Mouse (Mus musculus) liver, adult 2 months (tissue): ENCODE measurements around the gene Lekr1. TPM values are rescaled to one million over a fixed set of nuclear protein-coding genes. Genes with fewer than 3 reads are reported as not detected.

Source experiments
- DNase-seq: peaks from one replicate; pipeline ENCODE4 v3.0.0-alpha.2; 2011; ENCODE audit warnings: low read depth, low spot score; ENCODE audit errors: extremely low read depth
- H3K27ac ChIP-seq: fragments of 200-500 bp; replicated peaks from 2 replicates; pipeline ENCODE4 v1.5.1; 2012; ENCODE audit warnings: low read depth, mild to moderate bottlenecking, control low read depth, inconsistent platforms, low read length; ENCODE audit not compliant: insufficient read depth
- H3K27me3 ChIP-seq: fragments of 200-500 bp; 2 replicates; pipeline ENCODE4 v1.6.1; 2012; ENCODE audit warnings: mild to moderate bottlenecking, moderate library complexity, low read length, inconsistent platforms; ENCODE audit not compliant: control insufficient read depth, insufficient read depth
- H3K36me3 ChIP-seq: fragments of 200-500 bp; 2 replicates; pipeline ENCODE4 v1.6.1; 2012; ENCODE audit warnings: low read length, inconsistent platforms; ENCODE audit not compliant: control insufficient read depth, insufficient read depth
- H3K4me1 ChIP-seq: fragments of 200-500 bp; 2 replicates; pipeline ENCODE4 v1.6.1; 2011; ENCODE audit warnings: low read length; ENCODE audit not compliant: control insufficient read depth, insufficient read depth
- H3K4me3 ChIP-seq: fragments of 200-500 bp; 2 replicates; pipeline ENCODE4 v1.5.1; 2011; ENCODE audit warnings: low read depth, mild to moderate bottlenecking, control low read depth, low read length, moderate library complexity; ENCODE audit not compliant: insufficient read depth
- H3K79me2 ChIP-seq: fragments of 200-500 bp; 2 replicates; pipeline ENCODE4 v1.6.1; 2012; ENCODE audit warnings: inconsistent platforms, mild to moderate bottlenecking, low read length, moderate library complexity; ENCODE audit not compliant: control insufficient read depth, insufficient read depth
- H3K9ac ChIP-seq: fragments of 200-500 bp; 2 replicates; pipeline ENCODE4 v1.6.1; 2012; ENCODE audit warnings: low read depth, mild to moderate bottlenecking, control low read depth, inconsistent platforms, low read length
- CTCF ChIP-seq: fragments of 200-500 bp; IDR thresholded peaks from 2 replicates; pipeline ENCODE4 v1.5.1; 2011; ENCODE audit warnings: low read depth, low read length, control low read depth
- POLR2A ChIP-seq: fragments of 200-500 bp; IDR thresholded peaks from 2 replicates; pipeline ENCODE4 v1.6.1; 2011; ENCODE audit warnings: low read length, control low read depth; ENCODE audit not compliant: insufficient read depth; ENCODE audit errors: extremely low read depth
- WGBS: fragments of 180-500 bp; shearing (Covaris S2); methylation state at CpG from one replicate; pipeline ENCODE4 v1.1.7; 2018; 5-methylcytosine and 5-hydroxymethylcytosine counted together
- polyA plus RNA-seq: library from polyadenylated mRNA; depleted of rRNA; stranded (reverse); fragments of >200 nt; gene quantifications from 2 replicates; pipeline ENCODE4 v1.2.3, GENCODE M21; 2012
- total RNA-seq: library from RNA; depleted of rRNA; stranded (reverse); fragments of >200 nt; gene quantifications from 2 replicates; pipeline ENCODE4 v1.2.3, GENCODE M21; 2014

Lekr1 gene
- total and polyA plus RNA-seq, 2 experiments = 0.09 TPM; not detected in 1

DNA sequence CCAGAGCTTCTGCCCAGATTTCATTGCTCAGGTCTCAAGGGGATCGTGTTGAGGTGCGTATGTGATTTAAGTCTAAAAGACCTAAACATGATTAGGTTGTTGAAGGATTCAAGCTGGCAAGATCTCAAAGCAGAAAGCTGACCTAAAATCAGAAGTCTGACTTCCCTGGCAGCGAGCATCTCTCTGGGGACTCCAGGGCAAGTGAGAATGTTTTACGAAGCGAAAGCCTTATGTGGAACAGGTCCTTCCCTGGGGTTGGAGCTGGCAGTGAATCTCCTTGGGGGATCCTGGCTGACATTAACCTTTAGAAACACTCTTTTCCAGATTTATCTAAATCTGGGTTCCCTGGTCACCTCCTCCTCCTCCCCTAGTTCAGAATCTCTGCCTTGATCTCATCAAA is 187.7 kb downstream of the Lekr1 start:
- no peak for TF ChIP-seq POLR2A
- no peak for TF ChIP-seq CTCF
- Histone ChIP-seq H3K79me2 (no peaks in the 10 kb centered on the region), H3K36me3 (no peaks in the 10 kb centered on the region), H3K9ac (no peak overlapping the region), H3K27ac (no peak overlapping the region), H3K4me3 (no peak overlapping the region), H3K4me1 (peaks cover 1% of the 10 kb centered on the region; the same call in 1 of the 2 replicates), H3K27me3 (no peaks in the 10 kb centered on the region)
- no peak for DNase-seq
- 94% methylated on average over 5 of the region's 5 CpGs for WGBS

DNA sequence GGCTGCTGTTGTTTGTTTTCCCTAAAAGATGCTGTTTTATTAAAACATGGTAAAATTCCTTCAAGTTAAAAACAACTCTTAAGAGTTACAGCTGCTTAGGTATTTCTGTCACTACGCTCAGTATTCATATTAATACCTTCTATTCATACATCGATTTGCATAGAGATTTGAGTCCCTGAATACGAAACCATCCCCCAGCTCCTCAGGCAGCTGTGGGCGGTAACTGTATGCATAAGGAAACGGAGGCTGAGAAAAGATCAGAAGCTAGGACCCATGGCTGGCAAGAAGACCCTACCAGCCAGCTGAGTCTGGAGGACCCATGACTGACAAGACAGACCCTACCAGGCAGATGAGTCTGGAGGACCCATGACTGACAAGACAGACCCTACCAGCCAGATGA is 189.5 kb downstream of the Lekr1 start:
- Histone ChIP-seq H3K4me1 (peaks cover 5% of the 10 kb centered on the region; the same call in 1 of the 2 replicates), H3K27ac (no peak overlapping the region), H3K79me2 (no peaks in the 10 kb centered on the region), H3K4me3 (no peak overlapping the region), H3K36me3 (no peaks in the 10 kb centered on the region), H3K27me3 (no peaks in the 10 kb centered on the region), H3K9ac (no peak overlapping the region)
- no peak for TF ChIP-seq CTCF
- no peak for TF ChIP-seq POLR2A
- WGBS = 98% methylated on average over 5 of the region's 5 CpGs
- no peak for DNase-seq

DNA sequence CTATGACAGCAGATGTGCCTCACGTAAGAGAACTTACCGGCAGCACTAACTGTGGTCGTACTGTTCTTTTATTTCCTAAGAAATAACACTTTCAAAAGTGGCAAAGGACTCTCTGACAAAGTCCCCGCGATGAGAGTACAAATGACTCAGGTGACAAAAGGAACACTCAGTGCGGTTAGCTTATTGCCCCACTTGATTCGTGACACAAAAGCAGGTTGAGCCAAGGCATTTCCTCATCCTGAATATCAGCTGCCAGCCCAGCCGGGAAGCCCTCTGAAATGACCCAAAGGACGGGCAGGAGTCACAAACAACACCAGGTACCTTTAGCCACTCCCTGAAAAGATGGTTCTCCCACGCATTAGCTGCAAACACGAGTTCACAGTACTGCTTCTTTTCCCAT is 192.1 kb downstream of the Lekr1 start:
- TF ChIP-seq POLR2A (no peak), CTCF (no peak)
- H3K4me3 ChIP-seq = no peak overlapping the region
- H3K4me1 ChIP-seq = peaks cover 5% of the 10 kb centered on the region; the same call in 1 of the 2 replicates
- no peaks in the 10 kb centered on the region for H3K79me2 ChIP-seq
- H3K9ac ChIP-seq = no peak overlapping the region
- DNase-seq = peak; percentile 86
- no peaks in the 10 kb centered on the region for H3K36me3 ChIP-seq
- H3K27ac ChIP-seq = no peak overlapping the region
- WGBS = 17% methylated on average over 11 of the region's 11 CpGs
- no peaks in the 10 kb centered on the region for H3K27me3 ChIP-seq

DNA sequence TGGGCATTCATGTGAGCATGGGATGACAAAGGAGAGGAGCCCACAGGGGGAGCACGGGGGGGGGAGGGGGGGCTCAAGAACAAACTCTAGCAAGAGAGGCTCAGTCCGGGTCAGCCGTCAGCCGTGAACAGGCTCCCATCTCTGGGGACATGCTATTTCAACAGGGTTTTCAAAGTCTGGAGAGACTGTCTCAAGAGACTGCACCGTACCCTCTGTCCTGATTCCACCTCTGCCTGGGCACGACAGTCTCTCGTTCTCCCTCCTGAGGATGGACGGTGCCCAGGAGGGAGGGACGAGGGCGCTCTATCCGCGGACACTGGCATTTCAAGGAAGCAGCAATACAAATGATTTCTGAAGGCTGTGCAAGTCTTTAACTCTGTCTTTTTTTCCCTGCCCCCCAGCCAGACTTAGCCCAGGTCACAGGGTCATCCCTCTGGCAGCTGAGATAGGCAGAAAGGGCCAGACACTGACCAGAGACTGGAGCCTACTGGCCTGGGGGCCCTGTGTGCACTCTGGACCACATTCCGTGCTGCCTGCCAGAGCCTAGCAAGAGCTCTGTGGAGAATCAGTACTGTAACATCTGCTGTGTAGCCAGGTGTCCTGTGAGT is 192.8 kb downstream of the Lekr1 start:
- no peaks in the 10 kb centered on the region for H3K79me2 ChIP-seq
- DNase-seq = peak; percentile 65
- WGBS = 14% methylated on average over 13 of the region's 13 CpGs
- TF ChIP-seq POLR2A (no peak), CTCF (no peak)
- H3K36me3 ChIP-seq = no peaks in the 10 kb centered on the region
- H3K4me3 ChIP-seq = no peak overlapping the region
- peaks cover 5% of the 10 kb centered on the region; the same call in 1 of the 2 replicates for H3K4me1 ChIP-seq
- H3K9ac ChIP-seq = peak overlapping the region; percentile 23; the same call in 1 of the 2 replicates
- H3K27me3 ChIP-seq = no peaks in the 10 kb centered on the region
- H3K27ac ChIP-seq = no peak overlapping the region

DNA sequence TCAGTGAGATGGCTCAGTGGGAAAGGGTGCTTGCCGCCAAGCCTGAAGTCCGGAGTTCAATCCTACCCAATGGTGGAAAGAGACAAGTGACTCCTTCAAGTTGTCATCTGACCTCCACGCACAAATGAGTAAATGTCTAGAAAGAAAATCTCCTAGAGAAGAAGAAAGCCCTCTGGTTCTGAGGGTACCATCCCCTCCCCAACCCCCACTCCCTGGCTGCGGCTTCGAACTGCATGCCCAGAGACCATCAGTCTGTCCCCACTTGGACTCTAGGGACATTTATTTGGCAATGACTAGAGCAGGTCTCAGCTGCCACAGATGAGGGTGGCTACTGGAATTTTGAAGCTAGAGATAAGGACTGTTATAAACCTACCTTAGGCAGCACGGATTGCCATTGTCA is 193.7 kb downstream of the Lekr1 start:
- Histone ChIP-seq H3K36me3 (no peaks in the 10 kb centered on the region), H3K79me2 (no peaks in the 10 kb centered on the region), H3K4me3 (no peak overlapping the region), H3K4me1 (peaks cover 5% of the 10 kb centered on the region; the same call in 1 of the 2 replicates), H3K27ac (no peak overlapping the region), H3K9ac (no peak overlapping the region), H3K27me3 (no peaks in the 10 kb centered on the region)
- WGBS = 94% methylated on average over 6 of the region's 6 CpGs
- DNase-seq = no peak
- TF ChIP-seq POLR2A (no peak), CTCF (no peak)

DNA sequence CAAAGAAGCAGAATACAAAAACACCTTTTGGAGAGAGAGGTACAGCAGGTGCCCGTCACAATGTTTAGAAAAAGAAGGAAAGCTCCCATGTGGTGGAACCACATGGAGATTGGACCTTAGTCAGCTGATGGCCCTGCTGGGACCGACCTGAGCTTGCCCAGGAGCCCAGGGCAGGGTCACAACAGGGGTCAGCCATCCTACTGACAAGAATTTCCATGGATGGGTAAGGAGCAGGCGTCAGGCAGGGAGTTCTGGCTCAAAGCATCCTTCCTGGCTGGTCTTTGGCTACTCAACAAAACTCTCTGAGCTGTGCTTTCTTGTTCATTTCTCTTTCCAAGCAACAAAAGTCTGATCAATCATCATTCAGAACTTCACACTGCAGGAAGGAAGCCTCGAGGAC is 194.9 kb downstream of the Lekr1 start:
- no peak for DNase-seq
- 30% methylated on average over 4 of the region's 4 CpGs for WGBS
- no peak overlapping the region for H3K4me3 ChIP-seq
- no peaks in the 10 kb centered on the region for H3K27me3 ChIP-seq
- peaks cover 5% of the 10 kb centered on the region; the same call in 1 of the 2 replicates for H3K4me1 ChIP-seq
- no peaks in the 10 kb centered on the region for H3K79me2 ChIP-seq
- H3K36me3 ChIP-seq = no peaks in the 10 kb centered on the region
- H3K9ac ChIP-seq = no peak overlapping the region
- no peak overlapping the region for H3K27ac ChIP-seq
- TF ChIP-seq CTCF (no peak), POLR2A (no peak)
